Mouse (Mus musculus) stomach, postnatal 0 days (tissue): ENCODE measurements around the gene Asf1a. TPM values are rescaled to one million over a fixed set of nuclear protein-coding genes. Genes with fewer than 3 reads are reported as not detected.
A peak's percentile ranks its signal among the peaks of the same experiment; 100 is the strongest.
"Not testable (repeated sequence)": the region's sequence is repeated elsewhere in the genome, so short reads cannot be mapped to it uniquely, and the experiment has no call there.

Experiments used
- ATAC-seq: fragments of 200-750 bp; cut with Nextera tagmentation; 2 replicates; pipeline ENCODE4 v1.8.0; 2017; ENCODE audit not compliant: low FRiP score, low TSS enrichment
- DNase-seq: peaks from one replicate; pipeline ENCODE4 v3.0.0-alpha.2; 2016; ENCODE audit warnings: low spot score
- H3K27ac ChIP-seq: fragments of 300-500 bp; sonication (generic); replicated peaks from 2 replicates; pipeline ENCODE4 v1.5.1; 2014; ENCODE audit warnings: mild to moderate bottlenecking, control low read depth
- H3K27me3 ChIP-seq: fragments of 300-500 bp; sonication (generic); 2 replicates; pipeline ENCODE4 v1.6.1; 2014; ENCODE audit warnings: low read length; ENCODE audit not compliant: control insufficient read depth, insufficient read depth
- H3K36me3 ChIP-seq: fragments of 300-500 bp; sonication (generic); 2 replicates; pipeline ENCODE4 v1.6.1; 2014; ENCODE audit warnings: low read length, mixed read lengths; ENCODE audit not compliant: control insufficient read depth, insufficient read depth
- H3K4me1 ChIP-seq: fragments of 300-500 bp; sonication (generic); replicated peaks from 2 replicates; pipeline ENCODE4 v1.6.1; 2014; ENCODE audit warnings: antibody characterized with exemption; ENCODE audit not compliant: control insufficient read depth, insufficient read depth
- H3K4me2 ChIP-seq: fragments of 300-500 bp; sonication (generic); replicated peaks from 2 replicates; pipeline ENCODE4 v1.6.1; 2014; ENCODE audit warnings: low read depth, mild to moderate bottlenecking, control low read depth, moderate library complexity
- H3K4me3 ChIP-seq: fragments of 300-500 bp; sonication (generic); 2 replicates; pipeline ENCODE4 v1.5.1; 2014; ENCODE audit warnings: low read depth, low read length, control low read depth
- H3K9ac ChIP-seq: fragments of 300-500 bp; sonication (generic); 2 replicates; pipeline ENCODE4 v1.6.1; 2014; ENCODE audit warnings: mild to moderate bottlenecking, low read length, control low read depth, mixed read lengths
- H3K9me3 ChIP-seq: fragments of 300-500 bp; sonication (generic); 2 replicates; pipeline ENCODE4 v1.6.1; 2016; ENCODE audit warnings: low read length; ENCODE audit not compliant: control insufficient read depth
- CTCF ChIP-seq: IDR thresholded peaks from 2 replicates; pipeline ENCODE4 v1.5.1; 2016; ENCODE audit warnings: antibody characterized with exemption, low read depth, mild to moderate bottlenecking, moderate library complexity
- WGBS: fragments of 180-500 bp; shearing (Covaris S2); extraction: QIAGEN DNeasy Blood & Tissue Kit; methylation state at CpG from one replicate; pipeline ENCODE4 v1.1.7; 2014; 5-methylcytosine and 5-hydroxymethylcytosine counted together
- polyA plus RNA-seq: library from polyadenylated mRNA; unstranded; fragments of >200 nt; fragmentation: Nextera tagmentation; extraction: Ambion mirVana; gene quantifications from 2 replicates; pipeline ENCODE4 v1.2.1, GENCODE M21; 2015

Asf1a gene
- polyA plus RNA-seq, 1 experiment from 2014 or later = 70.3 TPM

GRCm38 (mm10) chr10:53654239-53654638 is 57.7 kb downstream of the Asf1a start:
- not testable (repeated sequence) for H3K4me1 ChIP-seq, ATAC-seq, H3K27me3 ChIP-seq, H3K9me3 ChIP-seq, H3K4me3 ChIP-seq, DNase-seq, H3K4me2 ChIP-seq, H3K9ac ChIP-seq, H3K36me3 ChIP-seq, H3K27ac ChIP-seq
- peak; percentile 40 for TF ChIP-seq CTCF
- 72% methylated on average over 5 of the region's 5 CpGs for WGBS

Other genes with a start within 250 kb of the Asf1a start
- gene Cep85l, start 216.8 kb upstream of the Asf1a start, polyA plus RNA-seq = 1.6 and 2.0 TPM in 2 replicates
- 5.0 and 5.1 TPM in 2 replicates for gene Mcm9, start 33.7 kb downstream of the Asf1a start, polyA plus RNA-seq
- gene Fam184a, start 154.4 kb downstream of the Asf1a start, polyA plus RNA-seq = 0.65 and 1.2 TPM in 2 replicates